Mouse (Mus musculus) heart, postnatal 0 days (tissue): ENCODE measurements around the gene Dand5. TPM values are rescaled to one million over a fixed set of nuclear protein-coding genes. Genes with fewer than 3 reads are reported as not detected.
A peak's percentile ranks its signal among the peaks of the same experiment; 100 is the strongest.

Experiments
- ATAC-seq: fragments of 200-750 bp; cut with Nextera tagmentation; 2 replicates; pipeline ENCODE4 v1.8.0; 2017; ENCODE audit warnings: low read depth, moderate number of reproducible peaks, moderate library complexity; ENCODE audit not compliant: insufficient read depth
- DNase-seq: peaks from one replicate; pipeline ENCODE4 v3.0.0-alpha.2; 2016; ENCODE audit warnings: low spot score
- H3K27ac ChIP-seq: fragments of 300-500 bp; sonication (generic); 2 replicates; pipeline ENCODE4 v1.5.1; 2014; ENCODE audit warnings: low read depth, mild to moderate bottlenecking
- H3K27me3 ChIP-seq: fragments of 300-500 bp; sonication (generic); 2 replicates; pipeline ENCODE4 v1.6.1; 2014; ENCODE audit warnings: low read length, mixed read lengths; ENCODE audit not compliant: control insufficient read depth, insufficient read depth
- H3K36me3 ChIP-seq: fragments of 300-500 bp; sonication (generic); replicated peaks from 2 replicates; pipeline ENCODE4 v1.6.1; 2014; ENCODE audit warnings: low read length, mixed read lengths; ENCODE audit not compliant: control insufficient read depth, insufficient read depth
- H3K4me1 ChIP-seq: fragments of 300-500 bp; sonication (generic); 2 replicates; pipeline ENCODE4 v1.6.1; 2014; ENCODE audit warnings: antibody characterized with exemption; ENCODE audit not compliant: control insufficient read depth, insufficient read depth
- H3K4me2 ChIP-seq: fragments of 300-500 bp; sonication (generic); 2 replicates; pipeline ENCODE4 v1.6.1; 2014; ENCODE audit warnings: low read depth, mild to moderate bottlenecking, low read length, moderate library complexity
- H3K4me3 ChIP-seq: fragments of 300-500 bp; sonication (generic); 2 replicates; pipeline ENCODE4 v1.5.1; 2014; ENCODE audit warnings: low read depth, low read length
- H3K9ac ChIP-seq: fragments of 300-500 bp; sonication (generic); replicated peaks from 2 replicates; pipeline ENCODE4 v1.6.1; 2014; ENCODE audit warnings: low read depth, low read length, mixed read lengths
- H3K9me3 ChIP-seq: fragments of 300-500 bp; sonication (generic); replicated peaks from 2 replicates; pipeline ENCODE4 v1.6.1; 2016; ENCODE audit warnings: low read length; ENCODE audit not compliant: control insufficient read depth
- CTCF ChIP-seq: IDR thresholded peaks from 2 replicates; pipeline ENCODE4 v1.5.1; 2016; ENCODE audit warnings: antibody characterized with exemption, control low read depth, low read depth
- EP300 ChIP-seq: IDR thresholded peaks from 2 replicates; pipeline ENCODE4 v1.6.1; 2016; ENCODE audit warnings: antibody characterized with exemption, low read depth
- WGBS: fragments of 180-500 bp; shearing (Covaris S2); extraction: QIAGEN DNeasy Blood & Tissue Kit; methylation state at CpG from one replicate; pipeline ENCODE4 v1.1.7; 2014; 5-methylcytosine and 5-hydroxymethylcytosine counted together
- polyA plus RNA-seq: library from polyadenylated mRNA; unstranded; fragments of >200 nt; fragmentation: Nextera tagmentation; extraction: Ambion mirVana; gene quantifications from 2 replicates; pipeline ENCODE4 v1.2.1, GENCODE M21; 2015
- total RNA-seq: library from RNA; depleted of rRNA; stranded (reverse); fragments of >200 nt; gene quantifications from 2 replicates; pipeline ENCODE4 v1.2.3, GENCODE M21; 2014; ENCODE audit warnings: low replicate concordance

Dand5 gene
- total and polyA plus RNA-seq, 2 experiments from 2014 or later, result 6.2 to 15.4 TPM

GRCm38 (mm10) chr8:84785756-84786677, 36.6 kb downstream of the Dand5 start:
- Histone ChIP-seq H3K36me3 (no peaks in the 10 kb centered on the region), H3K4me3 (peak overlapping the region; percentile 9), H3K27me3 (peaks cover 63% of the 10 kb centered on the region), H3K27ac (0 out of 2 replicates have a peak overlapping the region, but pooled peaks have one; percentile 8), H3K9ac (no peak overlapping the region), H3K4me1 (peaks cover 52% of the 10 kb centered on the region), H3K4me2 (peak overlapping the region; percentile 34), H3K9me3 (no peaks in the 10 kb centered on the region)
- 21% methylated on average over 38 of the region's 38 CpGs for WGBS
- ATAC-seq (peak; percentile 42), DNase-seq (no peak)
- TF ChIP-seq CTCF (no peak), EP300 (no peak)

- 21% methylated on average over 11 of the region's 11 CpGs for WGBS
Measured at GRCm38 (mm10) chr8:84785506-84785755, 37.2 kb downstream of the Dand5 start.

DNA sequence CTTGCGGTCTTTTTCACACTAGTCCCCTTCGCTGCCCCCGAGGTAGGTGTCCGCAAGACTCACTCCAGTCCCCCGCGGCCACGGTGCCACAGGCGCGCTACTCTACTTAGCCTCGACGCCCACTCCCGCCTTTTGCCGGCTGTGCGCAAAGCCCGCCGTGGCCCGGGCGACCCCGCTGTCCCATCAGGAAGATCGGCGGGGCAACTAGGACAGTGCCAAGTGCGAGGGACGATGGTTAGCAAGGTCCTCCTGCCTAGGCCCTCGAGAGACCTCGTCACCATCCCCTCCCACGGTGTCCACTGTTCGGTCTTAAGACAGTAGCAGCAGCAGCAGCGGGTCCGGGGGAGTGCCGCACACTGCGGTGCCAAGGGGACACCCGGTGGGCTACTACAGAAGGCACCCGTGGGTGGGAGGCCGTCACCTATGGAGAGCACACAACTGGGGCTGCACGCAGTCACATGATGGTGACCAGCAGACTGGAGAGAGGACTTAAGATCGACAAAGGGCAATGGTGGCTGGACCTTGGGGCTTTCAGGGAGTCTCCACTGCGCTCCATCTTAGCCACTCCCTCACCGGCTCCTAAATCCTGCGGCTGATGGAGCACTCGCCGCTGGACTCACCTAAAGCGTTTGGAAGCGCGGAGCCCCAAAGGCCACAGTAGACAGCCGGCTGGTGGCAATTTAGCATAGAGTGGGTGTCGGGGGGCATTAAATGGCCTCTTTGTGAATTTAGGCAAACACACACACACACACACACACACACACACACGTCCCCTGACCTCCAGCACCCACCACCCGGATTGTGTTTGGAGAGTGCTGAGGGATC, 37.7 kb downstream of the Dand5 start:
- 11% methylated on average over 48 of the region's 48 CpGs for WGBS
- Histone ChIP-seq H3K4me1 (peaks cover 42% of the 10 kb centered on the region), H3K27ac (peak overlapping the region; percentile 30; the same call in 1 of the 2 replicates), H3K9ac (peak overlapping the region; percentile 22; the same call in 1 of the 2 replicates), H3K9me3 (no peaks in the 10 kb centered on the region), H3K36me3 (no peaks in the 10 kb centered on the region), H3K27me3 (peaks cover 70% of the 10 kb centered on the region), H3K4me2 (peak overlapping the region; percentile 59), H3K4me3 (peak overlapping the region; percentile 39)
- TF ChIP-seq EP300, result no peak
- TF ChIP-seq CTCF, result no peak
- no peak for DNase-seq
- no peak for ATAC-seq

More at GRCm38 (mm10) chr8:84785506-84785755, 37.2 kb downstream of the Dand5 start:
- Histone ChIP-seq H3K4me1 (peaks cover 48% of the 10 kb centered on the region), H3K27ac (no peak overlapping the region), H3K9me3 (no peaks in the 10 kb centered on the region), H3K36me3 (no peaks in the 10 kb centered on the region), H3K4me2 (no peak overlapping the region; the same call in 1 of the 2 replicates), H3K9ac (no peak overlapping the region), H3K4me3 (peak overlapping the region; percentile 39), H3K27me3 (peaks cover 66% of the 10 kb centered on the region)
- DNase-seq (no peak), ATAC-seq (no peak)
- TF ChIP-seq EP300 (no peak), CTCF (no peak)

DNA sequence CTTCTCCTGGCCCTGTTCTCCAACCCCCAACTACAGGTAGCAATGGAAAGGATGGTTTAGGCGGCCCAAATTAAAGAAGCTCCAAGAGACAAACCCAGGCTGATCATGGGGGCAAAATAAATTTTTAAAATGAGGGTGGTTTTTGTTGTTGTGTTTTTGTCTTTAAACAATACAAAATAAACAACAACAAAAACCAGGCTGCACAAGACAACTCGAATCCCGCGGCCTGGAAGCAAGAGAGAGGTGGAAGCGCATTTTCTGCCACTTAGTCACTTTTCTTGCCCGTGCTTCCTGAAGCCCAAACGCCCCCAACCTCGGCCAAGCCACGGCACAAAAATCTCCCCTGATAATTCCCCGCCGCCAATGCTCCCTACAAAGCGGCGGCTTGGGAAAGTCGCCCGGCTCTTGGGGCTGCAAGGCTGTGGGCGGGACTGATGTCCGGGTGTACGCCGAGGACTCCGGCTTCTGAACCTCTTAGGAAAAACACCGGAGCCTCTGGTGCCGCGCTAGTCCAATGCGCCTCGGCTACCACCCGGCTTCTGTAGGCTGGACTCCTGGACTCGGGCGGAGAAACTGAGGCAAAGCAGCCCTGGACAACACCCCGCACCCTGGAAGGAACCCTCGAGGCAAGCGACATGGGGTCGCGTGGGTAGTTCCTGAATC, 38.6 kb downstream of the Dand5 start:
- Histone ChIP-seq H3K27me3 (peaks cover 70% of the 10 kb centered on the region), H3K27ac (peak overlapping the region; percentile 30; the same call in 1 of the 2 replicates), H3K4me3 (peak overlapping the region; percentile 39), H3K4me2 (peak overlapping the region; percentile 59), H3K4me1 (peaks cover 34% of the 10 kb centered on the region), H3K36me3 (no peaks in the 10 kb centered on the region), H3K9ac (peak overlapping the region; percentile 22; the same call in 1 of the 2 replicates), H3K9me3 (no peaks in the 10 kb centered on the region)
- DNase-seq (no peak), ATAC-seq (no peak)
- TF ChIP-seq EP300, result no peak
- TF ChIP-seq CTCF, result no peak
- WGBS, result 12% methylated on average over 33 of the region's 33 CpGs

DNA sequence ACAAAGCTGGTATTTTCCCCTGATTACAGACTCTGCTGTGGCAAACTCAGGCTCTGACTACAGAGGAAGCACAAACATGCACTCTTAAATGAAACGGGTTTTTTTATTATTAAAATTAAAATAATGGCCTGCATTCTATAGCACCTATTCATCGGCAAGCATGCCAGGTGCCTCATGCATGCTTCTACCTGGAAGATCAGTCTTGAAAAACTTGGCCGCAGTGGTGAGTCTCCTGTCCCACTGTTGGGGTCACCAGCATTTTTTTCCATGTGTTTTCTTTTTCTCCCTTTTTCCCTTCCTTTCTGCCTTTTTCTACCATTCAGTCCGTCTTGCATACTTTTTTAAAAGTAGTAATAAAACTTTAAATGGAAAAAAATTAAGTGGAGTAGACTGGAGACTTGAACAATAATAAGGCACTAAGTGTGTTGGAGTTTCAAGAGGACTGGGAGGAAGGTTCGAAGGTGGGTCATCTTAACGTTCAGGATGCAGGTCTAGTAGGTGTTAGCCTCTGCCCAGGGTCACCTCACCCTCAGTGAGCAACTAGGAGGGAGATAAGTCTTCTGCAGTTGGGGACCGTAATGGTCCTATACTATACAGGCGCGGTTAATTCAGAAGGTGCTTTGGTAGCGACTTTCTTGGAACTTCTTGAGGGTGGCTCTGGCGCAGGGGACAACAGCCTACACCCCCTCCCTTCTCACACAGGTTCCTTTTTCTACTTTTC, 39.3 kb downstream of the Dand5 start:
- Histone ChIP-seq H3K27me3 (peaks cover 71% of the 10 kb centered on the region), H3K9ac (no peak overlapping the region), H3K9me3 (no peaks in the 10 kb centered on the region), H3K36me3 (no peaks in the 10 kb centered on the region), H3K4me2 (no peak overlapping the region), H3K27ac (no peak overlapping the region), H3K4me1 (peaks cover 36% of the 10 kb centered on the region), H3K4me3 (no peak overlapping the region)
- DNase-seq, result no peak
- TF ChIP-seq CTCF (no peak), EP300 (no peak)
- WGBS, result 49% methylated on average over 11 of the region's 11 CpGs
- no peak for ATAC-seq
